ENCODE assay signal across 9 mouse cellular contexts in the genomic region with DNA sequence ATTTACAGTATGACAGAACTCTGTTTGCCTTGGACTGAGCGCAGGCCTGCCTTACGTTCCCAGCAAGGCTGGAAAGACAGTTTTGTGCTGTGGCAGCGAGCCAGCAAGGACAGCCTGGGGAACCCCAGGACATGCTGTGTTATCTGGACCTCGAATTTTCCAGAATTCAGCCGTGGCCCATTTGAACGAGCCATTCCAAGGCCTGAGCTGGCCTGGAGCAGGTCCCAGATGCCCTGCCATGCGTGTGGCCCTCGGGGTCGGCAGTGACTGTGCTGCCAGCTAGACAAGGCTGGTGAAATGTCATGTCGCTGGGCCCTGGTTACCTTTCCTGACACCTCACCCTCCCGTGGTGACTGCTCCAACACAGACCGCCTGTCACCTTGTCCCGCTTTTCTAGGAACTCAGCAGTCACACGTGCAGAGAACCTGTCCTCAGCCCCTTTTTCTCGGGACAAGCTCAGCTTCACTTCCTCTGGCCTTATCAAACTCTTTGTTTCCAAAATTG.
DNase-seq lines count a peak whose midpoint lies in the region; ATAC-seq lines count a peak whose summit lies in the region.
"Had no signal": no experiment of that assay in that cellular context is flagged by ENCODE, and none has a peak within 500 bp of the region (broad histone marks: within the 10 kb centered on the region; RNA-seq: fewer than 3 reads in every experiment).

No protein-coding gene starts in this region.

- intact Hi-C loops in gastrocnemius, postnatal 14 days (cut with DNase I; ENCODE audit: low total_unique reads): no loop called here

- peak overlapping the region; percentile 28; the same call in 1 of the 2 replicates for H3K27ac ChIP-seq in limb, embryonic 13.5 days

- 61% methylated on average over 15 of the region's 15 CpGs for WGBS in limb, embryonic 13.5 days

- no peak overlapping the region for H3K4me2 ChIP-seq in limb, embryonic 13.5 days (replicated peaks)

- H3K27me3 ChIP-seq in limb, embryonic 13.5 days: no peaks in the 10 kb centered on the region

- H3K4me1 ChIP-seq in limb, embryonic 13.5 days: peaks cover 60% of the 10 kb centered on the region

- no peaks in the 10 kb centered on the region for H3K9me3 ChIP-seq in limb, embryonic 13.5 days

- no peak for ATAC-seq in limb, embryonic 13.5 days (ENCODE audit: low FRiP score, low read depth)
- ATAC-seq: activated CD4-positive, CD25-positive, alpha-beta regulatory T cell, adult 4 months had no signal

- H3K36me3 ChIP-seq in limb, embryonic 13.5 days: no peaks in the 10 kb centered on the region

- H3K9ac ChIP-seq in limb, embryonic 13.5 days: no peak overlapping the region

- DNase-seq in gastrocnemius, postnatal 14 days: peak; percentile 36
- DNase-seq in gastrocnemius, adult 8-10 months (ENCODE audit: low spot score in 2 of 2): no peak
- peak; percentile 60 for DNase-seq in ovary, postnatal 36 days (ENCODE audit: low spot score)
- no peak for DNase-seq in ovary, postnatal 14 days (ENCODE audit: low spot score)
- peak; percentile 37 to 71 for DNase-seq in heart, adult 9 months (ENCODE audit: low spot score in 2 of 2)
- DNase-seq in B cell, adult 2 months: no peak
- DNase-seq in left cerebral cortex, adult 8-10 months (ENCODE audit: low spot score in 2 of 2): no peak

- no peak overlapping the region for H3K4me3 ChIP-seq in limb, embryonic 13.5 days

Comparison
In these comparisons a context has a peak if more than half of its experiments do, and no peak if none do; other contexts are left out.
1. DNase-seq: peak in gastrocnemius, postnatal 14 days (single experiment), ovary, postnatal 36 days (single experiment) and heart, adult 9 months (2 of 2); none in gastrocnemius, adult 8-10 months (0 of 2), ovary, postnatal 14 days (single experiment), B cell, adult 2 months (0 of 2) and left cerebral cortex, adult 8-10 months (0 of 2).